Mouse (Mus musculus): Measurements from ENCODE around the gene Bcl2l14.

The Bcl2l14 gene

GRCm38 (mm10) chr6:134442219-134442618, 46.1 kb downstream of the Bcl2l14 start:
- no peak for DNase-seq (ENCODE audit: extremely low spot score, low read depth, low spot score)

- DNase-seq (ENCODE audit: extremely low spot score, low read depth, low spot score), result no peak
These were observed 47.2 kb downstream of the Bcl2l14 start for GRCm38 (mm10) chr6:134443198-134443904.

- no peak for DNase-seq (ENCODE audit: extremely low spot score, low read depth, low spot score)
These were observed 47.8 kb downstream of the Bcl2l14 start for GRCm38 (mm10) chr6:134443925-134444324.

- no peak for DNase-seq (ENCODE audit: extremely low spot score, low read depth, low spot score)
These were observed 52.3 kb downstream of the Bcl2l14 start for GRCm38 (mm10) chr6:134448451-134448850.

- no peak for DNase-seq (ENCODE audit: extremely low spot score, low read depth, low spot score)
These were observed 53.8 kb downstream of the Bcl2l14 start for GRCm38 (mm10) chr6:134449958-134450357.

- no peak for DNase-seq (ENCODE audit: extremely low spot score, low read depth, low spot score)
These were observed 54.6 kb downstream of the Bcl2l14 start for GRCm38 (mm10) chr6:134450661-134451119.

- no peak for DNase-seq (ENCODE audit: extremely low spot score, low read depth, low spot score)
These were observed 58.0 kb downstream of the Bcl2l14 start for GRCm38 (mm10) chr6:134454093-134454492.

GRCm38 (mm10) chr6:134458376-134458775, 62.3 kb downstream of the Bcl2l14 start:
- no peak for DNase-seq (ENCODE audit: extremely low spot score, low read depth, low spot score)

GRCm38 (mm10) chr6:134461175-134461574, 65.1 kb downstream of the Bcl2l14 start:
- DNase-seq (ENCODE audit: extremely low spot score, low read depth, low spot score), result no peak

GRCm38 (mm10) chr6:134466671-134467229, 70.6 kb downstream of the Bcl2l14 start:
- DNase-seq (ENCODE audit: extremely low spot score, low read depth, low spot score), result no peak

- no peak for DNase-seq (ENCODE audit: extremely low spot score, low read depth, low spot score)
These were observed 73.2 kb downstream of the Bcl2l14 start for GRCm38 (mm10) chr6:134469297-134469696.

GRCm38 (mm10) chr6:134470857-134471256, 74.7 kb downstream of the Bcl2l14 start:
- no peak for DNase-seq (ENCODE audit: extremely low spot score, low read depth, low spot score)

- DNase-seq (ENCODE audit: extremely low spot score, low read depth, low spot score), result no peak
These were observed 77.0 kb downstream of the Bcl2l14 start for GRCm38 (mm10) chr6:134473143-134473561.

- no peak for DNase-seq (ENCODE audit: extremely low spot score, low read depth, low spot score)
These were observed 83.4 kb downstream of the Bcl2l14 start for GRCm38 (mm10) chr6:134479481-134479880.

- DNase-seq (ENCODE audit: extremely low spot score, low read depth, low spot score), result no peak
These were observed 90.2 kb downstream of the Bcl2l14 start for GRCm38 (mm10) chr6:134486318-134486717.
